Mouse (Mus musculus) retina, postnatal 1 day (tissue): ENCODE results near the gene Rai1.

Source experiments
- DNase-seq: peaks from one replicate; pipeline ENCODE4 v3.0.0-alpha.2; 2012

Rai1 gene

GRCm38 (mm10) chr11:60197998-60198619 is 93.3 kb downstream of the Rai1 start:
- no peak for DNase-seq

- no peak for DNase-seq
Measured at GRCm38 (mm10) chr11:60198651-60199050, 93.8 kb downstream of the Rai1 start.

- peak; percentile 95 for DNase-seq
Measured at GRCm38 (mm10) chr11:60199702-60200184, 94.9 kb downstream of the Rai1 start.

GRCm38 (mm10) chr11:60200384-60200783 is 95.6 kb downstream of the Rai1 start:
- DNase-seq: no peak

- DNase-seq: peak; percentile 62
Measured at GRCm38 (mm10) chr11:60202710-60203638, 98.2 kb downstream of the Rai1 start.

GRCm38 (mm10) chr11:60205026-60205425 is 100.2 kb downstream of the Rai1 start:
- DNase-seq: no peak

- no peak for DNase-seq
Measured at GRCm38 (mm10) chr11:60206207-60206606, 101.4 kb downstream of the Rai1 start.

GRCm38 (mm10) chr11:60208201-60208600 is 103.4 kb downstream of the Rai1 start:
- DNase-seq: no peak

GRCm38 (mm10) chr11:60208712-60209111 is 103.9 kb downstream of the Rai1 start:
- DNase-seq: peak; percentile 33

GRCm38 (mm10) chr11:60209217-60209932 is 104.6 kb downstream of the Rai1 start:
- DNase-seq: peak; percentile 83

- DNase-seq: no peak
Measured at GRCm38 (mm10) chr11:60209933-60210249, 105.1 kb downstream of the Rai1 start.

GRCm38 (mm10) chr11:60210305-60210724 is 105.5 kb downstream of the Rai1 start:
- peak; percentile 97 for DNase-seq

- DNase-seq: no peak
Measured at GRCm38 (mm10) chr11:60211152-60211551, 106.3 kb downstream of the Rai1 start.

- no peak for DNase-seq
Measured at GRCm38 (mm10) chr11:60211761-60212160, 106.9 kb downstream of the Rai1 start.

- DNase-seq: no peak
Measured at GRCm38 (mm10) chr11:60213266-60213665, 108.5 kb downstream of the Rai1 start.

- no peak for DNase-seq
Measured at GRCm38 (mm10) chr11:60216671-60217070, 111.9 kb downstream of the Rai1 start.

GRCm38 (mm10) chr11:60217467-60217866 is 112.7 kb downstream of the Rai1 start:
- DNase-seq: no peak

GRCm38 (mm10) chr11:60219609-60220008 is 114.8 kb downstream of the Rai1 start:
- no peak for DNase-seq

- peak; percentile 93 for DNase-seq
Measured at GRCm38 (mm10) chr11:60220291-60220804, 115.5 kb downstream of the Rai1 start.

- DNase-seq: no peak
Measured at GRCm38 (mm10) chr11:60221425-60221824, 116.6 kb downstream of the Rai1 start.

- no peak for DNase-seq
Measured at GRCm38 (mm10) chr11:60222085-60222468, 117.3 kb downstream of the Rai1 start.

- peak; percentile 89 for DNase-seq
Measured at GRCm38 (mm10) chr11:60222469-60223236, 117.8 kb downstream of the Rai1 start, which contains the start of gene Srebf1. Srebf1 (minus strand) TSS chr11:60222581.
